Mouse (Mus musculus): ENCODE measurements around the gene Ctnnd2. TPM values are rescaled to one million over a fixed set of nuclear protein-coding genes. Genes with fewer than 3 reads are reported as not detected.

Gene Ctnnd2
- polyA plus RNA-seq, 1 experiment, result 6.3 TPM

DNA sequence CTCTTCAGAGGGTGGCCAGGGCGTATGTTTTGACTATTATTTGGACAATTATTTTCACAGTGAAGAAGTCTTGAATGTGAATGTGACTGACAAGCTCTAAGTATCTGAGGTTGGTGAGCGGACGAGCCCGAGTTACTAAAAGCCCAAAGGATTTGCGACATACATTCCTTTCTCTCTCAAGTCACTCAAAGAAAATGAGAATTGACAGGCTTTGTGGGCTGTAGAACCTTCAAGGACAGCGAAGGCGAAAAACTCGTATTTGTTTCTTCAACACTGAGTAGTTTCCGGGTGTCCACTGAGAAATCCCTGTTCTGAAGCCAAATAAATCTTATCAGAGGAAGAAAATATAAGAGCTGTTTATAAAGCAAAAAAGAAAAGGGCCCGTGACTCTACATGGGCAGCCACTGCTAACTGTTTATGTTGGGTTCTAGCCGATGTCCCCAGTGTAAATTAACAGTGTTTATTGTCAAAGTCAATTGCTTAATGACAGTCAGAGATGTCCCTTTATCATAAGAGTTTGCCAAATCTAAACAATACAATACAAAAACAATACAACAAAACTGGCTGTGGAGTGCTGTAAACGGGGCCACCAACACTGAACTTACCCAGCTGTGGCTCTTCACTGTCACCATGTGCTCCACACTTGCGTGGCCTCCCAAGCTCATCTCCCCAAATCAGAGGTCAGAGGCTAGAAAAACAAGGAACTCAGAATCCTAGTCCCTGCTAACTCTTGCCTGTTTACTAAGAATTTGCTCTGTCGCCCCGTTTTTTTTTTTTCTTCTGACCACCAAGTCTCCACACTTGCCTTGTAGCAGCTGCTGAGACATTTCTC is 818.2 kb downstream of the Ctnnd2 start:
- H3K4me1 ChIP-seq (ENCODE audit: control insufficient read depth, insufficient read depth, low read length), result peaks cover 3% of the 10 kb centered on the region; the same call in 1 of the 2 replicates
- no peak for DNase-seq
- no peak overlapping the region for H3K4me3 ChIP-seq (replicated peaks; ENCODE audit: extremely low read depth, low read depth, low read length)
- TF ChIP-seq POLR2A (IDR thresholded peaks at IDR 0.05; ENCODE audit: borderline replicate concordance, extremely low read depth, low read depth, low read length) (no peak), CTCF (IDR thresholded peaks at IDR 0.05; ENCODE audit: insufficient read depth, low read length) (no peak)
- WGBS, result 34% methylated on average over 15 of the region's 15 CpGs

DNA sequence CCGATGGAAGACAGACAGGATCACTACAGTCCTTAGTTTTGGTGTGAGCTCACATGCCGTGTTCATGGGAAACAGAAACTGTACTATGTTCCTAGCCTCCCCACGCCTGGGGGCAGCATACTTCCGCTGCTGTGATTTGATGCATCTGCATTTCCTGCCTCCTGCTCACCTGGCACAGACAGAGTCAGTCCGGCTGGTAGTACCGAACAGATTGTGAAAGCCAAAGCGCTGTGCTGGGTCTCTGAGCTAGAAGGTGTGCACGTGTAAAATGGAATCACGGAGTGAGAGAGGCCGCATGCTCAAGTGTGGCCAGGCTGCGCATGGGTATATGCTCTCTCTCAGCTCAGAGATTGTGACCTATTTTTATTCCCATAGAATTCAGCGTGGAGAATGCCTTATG is 820.0 kb downstream of the Ctnnd2 start:
- 83% methylated on average over 12 of the region's 12 CpGs for WGBS
- TF ChIP-seq POLR2A (IDR thresholded peaks at IDR 0.05; ENCODE audit: borderline replicate concordance, extremely low read depth, low read depth, low read length), result no peak
- TF ChIP-seq CTCF (IDR thresholded peaks at IDR 0.05; ENCODE audit: insufficient read depth, low read length), result no peak
- DNase-seq, result no peak

GRCm38 (mm10) chr15:30992901-30993300 is 820.5 kb downstream of the Ctnnd2 start:
- Histone ChIP-seq H3K4me1 (ENCODE audit: control insufficient read depth, insufficient read depth, low read length) (peaks cover 3% of the 10 kb centered on the region; the same call in 1 of the 2 replicates), H3K4me3 (replicated peaks; ENCODE audit: extremely low read depth, low read depth, low read length) (no peak overlapping the region)
- 86% methylated on average over 3 of the region's 3 CpGs for WGBS
- DNase-seq, result no peak
- TF ChIP-seq POLR2A (IDR thresholded peaks at IDR 0.05; ENCODE audit: borderline replicate concordance, extremely low read depth, low read depth, low read length), result no peak
- TF ChIP-seq CTCF (IDR thresholded peaks at IDR 0.05; ENCODE audit: insufficient read depth, low read length), result no peak

More for the DNA sequence above, 820.0 kb downstream of the Ctnnd2 start:
- H3K4me3 ChIP-seq (replicated peaks; ENCODE audit: extremely low read depth, low read depth, low read length), result no peak overlapping the region
- H3K4me1 ChIP-seq (ENCODE audit: control insufficient read depth, insufficient read depth, low read length), result peaks cover 3% of the 10 kb centered on the region; the same call in 1 of the 2 replicates

- peaks cover 2% of the 10 kb centered on the region; the same call in 1 of the 2 replicates for H3K4me1 ChIP-seq (ENCODE audit: control insufficient read depth, insufficient read depth, low read length)
- TF ChIP-seq CTCF (IDR thresholded peaks at IDR 0.05; ENCODE audit: insufficient read depth, low read length) (no peak), POLR2A (IDR thresholded peaks at IDR 0.05; ENCODE audit: borderline replicate concordance, extremely low read depth, low read depth, low read length) (no peak)
- no peak for DNase-seq
- 71% methylated on average over 3 of the region's 3 CpGs for WGBS
- H3K4me3 ChIP-seq (replicated peaks; ENCODE audit: extremely low read depth, low read depth, low read length), result no peak overlapping the region
Observed at GRCm38 (mm10) chr15:30995346-30995745, 823.0 kb downstream of the Ctnnd2 start.

- Histone ChIP-seq H3K4me3 (replicated peaks; ENCODE audit: extremely low read depth, low read depth, low read length) (no peak overlapping the region), H3K4me1 (ENCODE audit: control insufficient read depth, insufficient read depth, low read length) (no peaks in the 10 kb centered on the region)
- 85% methylated on average over 5 of the region's 5 CpGs for WGBS
- DNase-seq, result no peak
- TF ChIP-seq POLR2A (IDR thresholded peaks at IDR 0.05; ENCODE audit: borderline replicate concordance, extremely low read depth, low read depth, low read length), result no peak
- TF ChIP-seq CTCF (IDR thresholded peaks at IDR 0.05; ENCODE audit: insufficient read depth, low read length), result no peak
Observed at GRCm38 (mm10) chr15:31004468-31004867, 832.1 kb downstream of the Ctnnd2 start.

DNA sequence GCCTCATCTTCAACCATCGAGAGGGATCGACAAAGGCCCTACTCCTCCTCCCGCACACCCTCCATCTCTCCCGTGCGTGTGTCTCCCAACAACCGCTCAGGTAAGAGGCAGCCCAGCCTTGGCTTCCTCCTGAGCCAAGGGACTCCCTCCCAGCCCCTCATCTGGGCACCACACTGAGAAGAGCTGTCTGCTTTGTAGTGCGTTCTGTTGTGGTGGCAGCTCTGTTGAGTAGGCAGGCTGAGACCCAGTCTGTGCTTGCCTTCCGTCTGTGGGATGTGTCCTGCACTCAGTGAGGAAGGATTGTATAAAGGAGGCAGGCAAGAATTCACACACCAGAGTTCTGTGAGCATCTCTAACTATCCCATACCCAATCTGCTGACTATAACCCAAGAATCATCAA is 832.6 kb downstream of the Ctnnd2 start:
- no peak for TF ChIP-seq POLR2A (IDR thresholded peaks at IDR 0.05; ENCODE audit: borderline replicate concordance, extremely low read depth, low read depth, low read length)
- no peak for TF ChIP-seq CTCF (IDR thresholded peaks at IDR 0.05; ENCODE audit: insufficient read depth, low read length)
- Histone ChIP-seq H3K4me3 (replicated peaks; ENCODE audit: extremely low read depth, low read depth, low read length) (no peak overlapping the region), H3K4me1 (ENCODE audit: control insufficient read depth, insufficient read depth, low read length) (no peaks in the 10 kb centered on the region)
- 84% methylated on average over 8 of the region's 8 CpGs for WGBS
- no peak for DNase-seq

DNA sequence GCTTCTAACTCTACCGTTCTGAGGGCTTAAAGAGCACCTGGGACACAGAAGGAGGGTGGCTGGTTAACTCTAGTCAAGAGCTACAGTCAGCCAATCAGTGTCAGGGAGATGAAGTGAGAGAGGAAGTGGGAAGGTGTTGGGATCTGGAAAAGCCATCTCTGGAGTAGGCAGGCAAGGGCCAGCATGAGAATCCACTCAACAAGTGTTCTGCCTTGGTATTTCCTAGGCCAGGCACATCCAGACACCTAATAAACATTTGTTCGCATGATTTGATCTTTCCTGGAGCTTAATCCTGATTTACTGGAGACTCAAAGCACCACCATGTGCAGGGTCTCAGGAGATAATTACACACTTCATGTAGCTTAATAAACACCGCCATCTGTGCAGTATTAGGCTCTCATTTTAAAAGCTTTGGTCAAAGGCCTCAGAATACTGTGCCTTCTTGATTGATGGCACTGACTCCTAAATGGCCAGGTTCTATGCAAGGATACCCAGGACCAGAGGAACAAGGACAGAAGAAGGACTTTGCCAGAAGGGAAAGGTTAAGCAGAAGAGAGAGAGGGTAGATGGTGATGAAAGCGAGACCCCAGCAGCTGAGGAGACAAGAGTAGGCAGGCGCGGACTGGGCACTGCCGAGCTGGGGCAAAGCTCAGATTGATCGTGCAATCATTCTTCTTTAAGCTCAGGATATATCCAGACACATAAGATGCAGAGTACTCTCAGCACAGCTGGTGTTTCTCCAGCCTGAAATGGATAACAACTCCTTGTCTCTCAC is 833.8 kb downstream of the Ctnnd2 start:
- Histone ChIP-seq H3K4me1 (ENCODE audit: control insufficient read depth, insufficient read depth, low read length) (no peaks in the 10 kb centered on the region), H3K4me3 (replicated peaks; ENCODE audit: extremely low read depth, low read depth, low read length) (no peak overlapping the region)
- WGBS, result 86% methylated on average over 8 of the region's 8 CpGs
- no peak for DNase-seq
- TF ChIP-seq CTCF (IDR thresholded peaks at IDR 0.05; ENCODE audit: insufficient read depth, low read length), result no peak
- no peak for TF ChIP-seq POLR2A (IDR thresholded peaks at IDR 0.05; ENCODE audit: borderline replicate concordance, extremely low read depth, low read depth, low read length)

- H3K4me1 ChIP-seq (ENCODE audit: control insufficient read depth, insufficient read depth, low read length), result no peaks in the 10 kb centered on the region
- TF ChIP-seq POLR2A (IDR thresholded peaks at IDR 0.05; ENCODE audit: borderline replicate concordance, extremely low read depth, low read depth, low read length), result no peak
- no peak for DNase-seq
- WGBS, result 83% methylated on average over 8 of the region's 8 CpGs
- no peak overlapping the region for H3K4me3 ChIP-seq (replicated peaks; ENCODE audit: extremely low read depth, low read depth, low read length)
Observed at GRCm38 (mm10) chr15:31006825-31007157, 834.4 kb downstream of the Ctnnd2 start.

DNA sequence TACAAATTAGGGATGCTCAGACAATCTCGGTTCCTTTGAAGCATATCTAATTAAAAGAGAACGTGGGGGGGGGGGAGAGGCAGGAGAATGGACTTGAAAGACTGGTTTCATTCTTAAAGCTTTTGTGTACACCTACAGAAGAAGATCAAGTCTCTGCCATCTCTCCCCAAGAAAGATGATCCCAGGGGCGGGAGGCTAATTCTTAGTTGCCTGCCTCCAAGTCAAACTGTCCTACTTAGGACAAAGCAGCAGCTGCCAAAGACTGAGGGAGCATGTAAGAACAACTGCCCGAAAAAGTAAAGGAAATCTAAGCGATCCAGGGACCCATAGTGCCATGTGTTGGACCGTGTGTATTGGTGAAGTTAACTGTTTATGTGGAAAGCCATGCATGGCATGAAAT is 836.2 kb downstream of the Ctnnd2 start:
- H3K4me1 ChIP-seq (ENCODE audit: control insufficient read depth, insufficient read depth, low read length), result no peaks in the 10 kb centered on the region
- TF ChIP-seq CTCF (IDR thresholded peaks at IDR 0.05; ENCODE audit: insufficient read depth, low read length), result no peak
- no peak for TF ChIP-seq POLR2A (IDR thresholded peaks at IDR 0.05; ENCODE audit: borderline replicate concordance, extremely low read depth, low read depth, low read length)
- WGBS, result 65% methylated on average over 6 of the region's 6 CpGs
- H3K4me3 ChIP-seq (replicated peaks; ENCODE audit: extremely low read depth, low read depth, low read length), result no peak overlapping the region
- DNase-seq, result no peak

Measured in lung, adult 2 months (tissue).